Mouse (Mus musculus) liver, embryonic 16.5 days (tissue): Measurements from ENCODE around the gene Fcho2. TPM values are rescaled to one million over a fixed set of nuclear protein-coding genes. Genes with fewer than 3 reads are reported as not detected.
A peak's percentile ranks its signal among the peaks of the same experiment; 100 is the strongest.
"Not testable (repeated sequence)": the region's sequence is repeated elsewhere in the genome, so short reads cannot be mapped to it uniquely, and the experiment has no call there.

Experiments
- ATAC-seq: fragments of 200-750 bp; cut with Nextera tagmentation; 2 replicates; pipeline ENCODE4 v1.8.0; 2017; ENCODE audit warnings: low read depth, mild to moderate bottlenecking, moderate number of reproducible peaks, moderate library complexity
- H3K27ac ChIP-seq: fragments of 300-500 bp; sonication (generic); 2 replicates; pipeline ENCODE4 v1.5.1; 2014; ENCODE audit warnings: mild to moderate bottlenecking, low read length
- H3K27me3 ChIP-seq: fragments of 300-500 bp; sonication (generic); 2 replicates; pipeline ENCODE4 v1.6.1; 2014; ENCODE audit warnings: low read depth, low read length, mixed read lengths; ENCODE audit not compliant: control insufficient read depth, insufficient read depth
- H3K36me3 ChIP-seq: fragments of 300-500 bp; sonication (generic); 2 replicates; pipeline ENCODE4 v1.6.1; 2014; ENCODE audit warnings: mild to moderate bottlenecking; ENCODE audit not compliant: control insufficient read depth, insufficient read depth
- H3K4me1 ChIP-seq: fragments of 300-500 bp; sonication (generic); 2 replicates; pipeline ENCODE4 v1.6.1; 2014; ENCODE audit warnings: low read depth, low read length, mixed read lengths; ENCODE audit not compliant: control insufficient read depth
- H3K4me2 ChIP-seq: fragments of 300-500 bp; sonication (generic); 2 replicates; pipeline ENCODE4 v1.6.1; 2014; ENCODE audit warnings: low read depth, low read length, mixed read lengths
- H3K4me3 ChIP-seq: fragments of 300-500 bp; sonication (generic); 2 replicates; pipeline ENCODE4 v1.5.1; 2014; ENCODE audit warnings: low read depth, mild to moderate bottlenecking, low read length
- H3K9ac ChIP-seq: fragments of 300-500 bp; sonication (generic); 2 replicates; pipeline ENCODE4 v1.6.1; 2014; ENCODE audit warnings: low read depth, low read length
- H3K9me3 ChIP-seq: fragments of 300-500 bp; sonication (generic); replicated peaks from 2 replicates; pipeline ENCODE4 v1.6.1; 2016; ENCODE audit warnings: low read length; ENCODE audit not compliant: control insufficient read depth
- WGBS: fragments of 180-500 bp; shearing (Covaris S2); extraction: QIAGEN DNeasy Blood & Tissue Kit; methylation state at CpG from one replicate; pipeline ENCODE4 v1.1.7; 2014; ENCODE audit not compliant: insufficient replicate concordance; 5-methylcytosine and 5-hydroxymethylcytosine counted together
- polyA plus RNA-seq: library from polyadenylated mRNA; unstranded; fragments of >200 nt; fragmentation: Nextera tagmentation; extraction: Ambion mirVana; gene quantifications from 2 replicates; pipeline ENCODE4 v1.2.1, GENCODE M21; 2015

Gene Fcho2
- polyA plus RNA-seq, 1 experiment from 2014 or later = 33.8 TPM

DNA sequence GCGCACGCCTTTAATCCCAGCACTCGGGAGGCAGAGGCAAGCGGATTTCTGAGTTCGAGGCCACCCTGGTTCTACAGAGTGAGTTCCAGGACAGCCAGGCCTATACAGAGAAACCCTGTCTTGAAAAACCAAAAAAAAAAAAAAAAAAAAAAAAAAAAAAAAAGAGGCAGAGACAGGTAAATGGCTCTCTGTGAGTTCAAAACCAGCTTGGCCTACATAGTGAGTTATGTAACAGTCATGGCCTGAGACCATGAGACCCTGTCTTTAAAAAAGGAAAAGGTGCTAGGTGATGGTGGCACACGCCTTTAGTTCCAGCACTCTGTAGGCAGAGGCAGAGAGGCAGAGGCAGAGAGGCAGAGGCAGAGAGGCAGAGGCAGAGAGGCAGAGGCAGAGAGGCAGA, 13.8 kb upstream of the Fcho2 start:
- not testable (repeated sequence) for H3K9me3 ChIP-seq, H3K27ac ChIP-seq, H3K27me3 ChIP-seq, H3K4me3 ChIP-seq, H3K36me3 ChIP-seq, ATAC-seq, H3K9ac ChIP-seq, H3K4me1 ChIP-seq, H3K4me2 ChIP-seq
- 72% methylated on average over 6 of the region's 6 CpGs for WGBS

DNA sequence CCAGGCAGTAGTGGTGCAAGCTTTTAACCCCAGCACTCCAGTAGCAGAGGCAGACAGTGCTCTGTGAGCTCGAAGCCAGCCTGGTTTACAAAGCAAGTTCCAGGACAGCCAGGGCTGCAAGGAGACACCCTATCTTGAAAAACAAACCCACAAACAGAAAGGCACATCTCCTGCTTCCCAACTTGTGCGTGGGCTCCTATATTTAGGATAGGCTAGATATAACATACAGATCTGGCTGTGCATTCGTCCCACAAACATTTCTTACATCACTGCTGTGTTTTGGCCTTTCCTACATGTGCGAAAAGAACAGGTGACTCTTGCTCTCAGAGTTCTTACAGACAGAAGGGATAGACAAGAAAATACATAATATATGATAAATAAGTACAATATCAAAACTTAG, 10.3 kb upstream of the Fcho2 start:
- WGBS = 56% methylated on average over 4 of the region's 4 CpGs
- Histone ChIP-seq H3K9ac (no peak overlapping the region), H3K9me3 (no peaks in the 10 kb centered on the region), H3K27me3 (no peaks in the 10 kb centered on the region), H3K4me1 (no peaks in the 10 kb centered on the region), H3K27ac (no peak overlapping the region), H3K36me3 (no peaks in the 10 kb centered on the region), H3K4me2 (no peak overlapping the region), H3K4me3 (no peak overlapping the region)
- no peak for ATAC-seq

DNA sequence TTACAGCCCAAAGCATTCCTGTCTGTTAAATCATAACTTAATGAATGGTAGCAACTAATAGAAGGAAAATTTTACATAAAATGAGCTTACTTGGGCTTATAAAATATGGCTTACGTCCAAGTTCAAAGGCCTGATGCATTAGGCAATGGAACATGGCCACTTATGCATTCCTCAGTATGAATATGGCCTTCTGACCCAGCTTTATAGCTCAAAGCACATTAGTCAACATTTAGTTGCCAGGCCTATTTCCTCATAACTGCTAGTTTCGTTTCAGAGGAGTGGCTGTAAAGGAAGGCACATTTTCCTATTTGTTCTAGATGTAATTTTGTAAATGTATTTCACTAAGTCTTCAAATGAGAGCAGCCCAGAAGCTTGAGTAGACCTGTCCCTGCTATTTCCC, 3.8 kb upstream of the Fcho2 start:
- Histone ChIP-seq H3K9ac (no peak overlapping the region), H3K4me1 (peaks cover 8% of the 10 kb centered on the region; the same call in 1 of the 2 replicates), H3K27ac (no peak overlapping the region), H3K9me3 (no peaks in the 10 kb centered on the region), H3K4me2 (no peak overlapping the region), H3K36me3 (no peaks in the 10 kb centered on the region), H3K4me3 (no peak overlapping the region), H3K27me3 (no peaks in the 10 kb centered on the region)
- 52% methylated on average over 2 of the region's 2 CpGs for WGBS
- no peak for ATAC-seq

DNA sequence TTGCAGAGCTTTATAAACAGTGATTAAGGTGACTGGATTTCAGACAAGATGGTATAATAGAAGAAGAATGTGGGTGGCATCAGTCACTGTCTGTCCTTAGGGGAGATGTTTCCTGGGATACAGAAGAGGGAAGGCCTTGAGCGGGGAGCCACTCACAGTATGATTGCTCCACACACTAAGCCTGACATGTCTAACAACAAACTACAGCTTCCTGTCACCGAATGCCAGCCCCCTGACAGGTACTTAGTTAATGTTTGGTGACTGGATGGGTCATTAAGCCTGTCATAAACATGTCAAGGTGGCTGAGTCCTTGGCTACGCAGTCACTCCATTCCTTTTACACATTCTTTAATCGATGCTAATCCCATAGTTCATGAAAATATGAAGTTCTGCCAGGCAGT, 3.0 kb upstream of the Fcho2 start:
- ATAC-seq = no peak
- 66% methylated on average over 4 of the region's 4 CpGs for WGBS
- Histone ChIP-seq H3K4me1 (peaks cover 10% of the 10 kb centered on the region), H3K4me3 (no peak overlapping the region), H3K36me3 (no peaks in the 10 kb centered on the region), H3K27me3 (no peaks in the 10 kb centered on the region), H3K4me2 (no peak overlapping the region), H3K9me3 (no peaks in the 10 kb centered on the region), H3K27ac (no peak overlapping the region), H3K9ac (no peak overlapping the region)

DNA sequence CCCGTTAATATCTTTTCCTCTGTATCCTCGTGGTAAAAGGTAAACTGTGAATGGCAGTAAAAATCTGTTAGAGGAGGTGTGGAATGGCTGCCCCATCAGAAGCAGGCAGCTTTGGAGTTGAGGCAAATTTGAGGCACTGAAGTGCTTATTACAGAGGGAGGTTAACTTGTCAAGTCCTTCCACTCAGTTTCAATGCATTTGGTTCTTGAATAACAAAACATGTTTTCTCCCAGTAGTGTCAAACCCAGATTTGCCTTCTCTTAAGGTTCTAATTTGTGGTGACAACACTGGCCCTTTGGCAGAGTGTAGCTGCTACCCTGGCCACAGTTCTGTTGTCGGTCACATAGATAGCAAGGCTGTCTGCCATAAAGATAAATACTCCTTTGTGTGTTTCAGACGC, 2.5 kb upstream of the Fcho2 start:
- WGBS = 53% methylated on average over 4 of the region's 4 CpGs
- ATAC-seq = no peak

DNA sequence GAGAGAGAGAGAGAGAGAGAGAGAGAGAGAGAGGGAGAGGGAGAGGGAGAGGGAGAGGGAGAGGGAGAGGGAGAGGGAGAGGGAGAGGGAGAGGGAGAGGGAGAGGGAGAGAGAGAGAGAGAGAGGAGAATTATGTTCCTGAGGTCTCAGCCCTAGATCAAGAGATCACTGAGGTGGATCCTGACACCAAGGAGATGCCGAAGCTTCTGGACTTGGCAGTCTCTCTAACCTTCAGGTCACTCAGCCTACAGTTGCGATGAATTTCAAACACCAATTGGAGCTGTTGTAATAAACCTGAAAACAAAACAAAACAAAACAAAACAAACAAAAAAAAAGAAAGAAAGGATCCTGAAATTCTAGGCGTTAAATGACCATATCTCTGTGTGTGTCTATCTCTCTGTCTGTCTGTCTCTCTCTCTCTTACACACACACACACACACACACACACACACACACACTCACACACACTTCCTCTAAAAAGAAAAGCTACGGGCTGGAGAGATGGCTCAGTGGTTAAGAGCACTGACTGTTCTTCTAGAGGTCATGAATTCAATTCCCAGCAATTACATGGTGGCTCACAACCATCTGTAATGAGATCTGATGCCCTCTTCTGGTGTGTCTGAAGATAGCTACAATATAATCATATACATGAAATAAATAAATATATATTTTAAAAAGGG, 1.9 kb upstream of the Fcho2 start:
- H3K27ac ChIP-seq, H3K9me3 ChIP-seq, H3K4me3 ChIP-seq, ATAC-seq, H3K9ac ChIP-seq, H3K4me2 ChIP-seq, H3K27me3 ChIP-seq, H3K36me3 ChIP-seq: not testable (repeated sequence)
- WGBS = 50% methylated on average over 4 of the region's 4 CpGs
- H3K4me1 ChIP-seq = peaks cover 17% of the 10 kb centered on the region

More for the DNA sequence above, 2.5 kb upstream of the Fcho2 start:
- H3K4me2 ChIP-seq = no peak overlapping the region
- no peaks in the 10 kb centered on the region for H3K36me3 ChIP-seq
- no peak overlapping the region for H3K9ac ChIP-seq
- no peak overlapping the region for H3K27ac ChIP-seq
- peaks cover 12% of the 10 kb centered on the region for H3K4me1 ChIP-seq
- H3K4me3 ChIP-seq = no peak overlapping the region
- H3K9me3 ChIP-seq = no peaks in the 10 kb centered on the region
- H3K27me3 ChIP-seq = no peaks in the 10 kb centered on the region

DNA sequence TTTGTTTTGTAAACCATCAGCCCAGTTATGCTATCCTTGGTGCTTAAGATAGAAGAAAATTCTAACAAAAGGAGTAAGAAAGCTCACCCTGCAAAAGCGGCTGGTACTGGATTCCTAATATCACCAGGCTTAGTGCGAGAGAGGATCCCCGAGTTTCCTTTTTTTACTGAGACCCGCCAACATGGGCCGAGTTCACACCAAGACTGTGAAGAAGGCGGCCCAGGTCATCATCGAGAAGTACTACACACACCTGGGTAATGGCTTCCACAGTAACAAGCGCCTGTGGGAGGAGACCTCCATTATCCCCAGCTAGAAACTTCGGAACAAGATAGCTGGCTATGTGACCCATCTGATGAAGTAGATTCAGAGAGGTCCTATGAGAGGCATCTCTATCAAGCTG, 1.3 kb upstream of the Fcho2 start:
- H3K4me1 ChIP-seq = peaks cover 17% of the 10 kb centered on the region
- WGBS = 84% methylated on average over 9 of the region's 9 CpGs
- H3K9me3 ChIP-seq = no peaks in the 10 kb centered on the region
- H3K36me3 ChIP-seq = no peaks in the 10 kb centered on the region
- H3K9ac ChIP-seq = no peak overlapping the region
- no peak overlapping the region for H3K4me3 ChIP-seq
- no peak overlapping the region for H3K27ac ChIP-seq
- no peaks in the 10 kb centered on the region for H3K27me3 ChIP-seq
- no peak for ATAC-seq
- no peak overlapping the region for H3K4me2 ChIP-seq

DNA sequence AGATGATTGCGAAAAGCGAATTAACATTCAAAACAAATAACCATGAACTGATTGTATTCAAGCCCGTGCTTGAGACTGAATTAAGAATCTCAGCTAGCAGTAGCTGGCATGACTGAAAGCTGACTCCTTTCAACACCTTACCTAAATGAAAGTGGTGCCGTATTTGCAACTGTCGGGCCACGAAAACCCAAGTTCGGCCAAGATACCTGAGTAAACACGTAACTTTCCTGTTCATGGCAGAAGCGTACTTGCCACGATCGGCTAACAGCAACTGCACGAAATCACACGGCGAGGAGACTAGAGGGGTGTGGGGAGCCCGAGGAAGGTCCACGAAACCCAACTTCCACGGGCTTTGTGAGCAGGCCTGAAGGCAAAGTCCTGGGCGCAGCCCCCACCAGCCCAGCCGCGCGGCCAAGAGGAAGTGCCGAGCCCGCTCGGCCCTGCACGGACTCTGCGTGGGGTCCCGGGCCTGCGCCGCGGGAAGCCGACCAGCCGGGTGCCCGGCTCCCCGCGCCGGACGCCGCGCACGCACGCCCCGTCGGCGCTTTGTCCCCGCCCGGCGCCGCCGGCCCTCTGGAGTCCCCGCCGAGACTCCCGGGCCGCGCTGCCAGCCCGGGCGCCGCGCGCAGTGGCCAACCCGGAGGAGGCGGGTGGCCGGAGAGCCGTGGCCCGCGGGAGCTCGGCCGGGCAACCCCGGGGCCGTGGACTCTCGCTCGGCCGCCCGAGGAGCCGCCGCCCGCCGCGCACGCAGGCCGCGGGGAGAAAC, 791 bp downstream of the Fcho2 start:
- Histone ChIP-seq H3K4me1 (peaks cover 23% of the 10 kb centered on the region), H3K27ac (peak overlapping the region; percentile 99), H3K4me2 (peak overlapping the region; percentile 70), H3K9me3 (no peaks in the 10 kb centered on the region), H3K9ac (peak overlapping the region; percentile 99), H3K27me3 (no peaks in the 10 kb centered on the region), H3K4me3 (peak overlapping the region; percentile 95), H3K36me3 (no peaks in the 10 kb centered on the region)
- peak; percentile 25 for ATAC-seq
- WGBS = under 1% methylated on average over 56 of the region's 81 CpGs

DNA sequence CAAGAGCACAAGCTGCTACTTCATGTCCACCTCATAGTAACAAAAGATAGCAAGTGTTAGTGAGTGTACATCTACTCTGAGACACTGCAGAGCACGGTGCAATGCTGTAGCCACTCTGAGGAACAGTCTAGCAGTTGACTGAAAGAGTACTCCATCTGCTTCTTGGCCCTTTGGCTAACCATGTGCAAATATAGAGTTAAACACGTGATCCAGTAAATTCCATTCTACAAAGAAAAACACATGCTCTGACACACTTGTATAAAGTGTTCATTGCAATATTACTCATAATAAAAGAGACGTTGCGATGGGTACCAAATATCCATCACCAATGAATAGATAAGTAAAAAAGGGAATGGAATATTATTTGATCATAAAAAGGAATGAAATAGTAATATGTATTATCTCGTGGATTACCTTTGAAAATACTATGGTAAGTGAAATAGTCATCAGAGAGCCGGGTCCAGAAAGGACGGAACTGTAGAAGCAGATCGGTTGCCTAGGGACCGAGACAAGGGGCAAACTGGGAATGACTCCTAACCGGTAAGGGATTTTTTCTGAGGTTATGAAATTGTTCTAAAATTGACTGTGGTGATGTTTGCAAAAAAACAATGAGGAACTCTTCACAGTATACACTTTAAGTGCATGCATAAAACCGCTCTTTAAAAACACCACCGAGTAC, 1.5 kb downstream of the Fcho2 start:
- peak overlapping the region; percentile 99 for H3K9ac ChIP-seq
- no peaks in the 10 kb centered on the region for H3K36me3 ChIP-seq
- ATAC-seq = no peak
- no peaks in the 10 kb centered on the region for H3K27me3 ChIP-seq
- H3K4me2 ChIP-seq = peak overlapping the region; percentile 70
- H3K27ac ChIP-seq = peak overlapping the region; percentile 99
- H3K9me3 ChIP-seq = no peaks in the 10 kb centered on the region
- H3K4me3 ChIP-seq = peak overlapping the region; percentile 95
- 17% methylated on average over 12 of the region's 12 CpGs for WGBS
- peaks cover 23% of the 10 kb centered on the region for H3K4me1 ChIP-seq
